Mouse (Mus musculus) stomach, embryonic 14.5 days (tissue): Measurements from ENCODE around the gene Sec61a2. TPM values are rescaled to one million over a fixed set of nuclear protein-coding genes. Genes with fewer than 3 reads are reported as not detected.

Experiments used
- ATAC-seq: fragments of 200-750 bp; cut with Nextera tagmentation; 2 replicates; pipeline ENCODE4 v1.8.0; 2017; ENCODE audit warnings: low read depth, moderate TSS enrichment; ENCODE audit not compliant: insufficient number of reproducible peaks, insufficient read depth, low FRiP score
- H3K27ac ChIP-seq: fragments of 300-500 bp; sonication (generic); 2 replicates; pipeline ENCODE4 v1.5.1; 2014; ENCODE audit warnings: mild to moderate bottlenecking, low read length, moderate library complexity, mixed read lengths
- H3K27me3 ChIP-seq: fragments of 300-500 bp; sonication (generic); 2 replicates; pipeline ENCODE4 v1.6.1; 2014; ENCODE audit warnings: low read length, control low read depth, mixed read lengths; ENCODE audit not compliant: control insufficient read depth, insufficient read depth
- H3K36me3 ChIP-seq: fragments of 300-500 bp; sonication (generic); 2 replicates; pipeline ENCODE4 v1.6.1; 2014; ENCODE audit warnings: mild to moderate bottlenecking, control low read depth, low read length, moderate library complexity, mixed read lengths; ENCODE audit not compliant: control insufficient read depth, insufficient read depth
- H3K4me1 ChIP-seq: fragments of 300-500 bp; sonication (generic); 2 replicates; pipeline ENCODE4 v1.6.1; 2014; ENCODE audit warnings: low read length, control low read depth, mixed read lengths; ENCODE audit not compliant: control insufficient read depth, insufficient read depth
- H3K4me2 ChIP-seq: fragments of 300-500 bp; sonication (generic); replicated peaks from 2 replicates; pipeline ENCODE4 v1.6.1; 2014; ENCODE audit warnings: low read depth, low read length, control low read depth
- H3K4me3 ChIP-seq: fragments of 300-500 bp; sonication (generic); 2 replicates; pipeline ENCODE4 v1.5.1; 2014; ENCODE audit warnings: low read depth, low read length, control low read depth
- H3K9ac ChIP-seq: fragments of 300-500 bp; sonication (generic); replicated peaks from 2 replicates; pipeline ENCODE4 v1.6.1; 2014; ENCODE audit warnings: low read depth, mild to moderate bottlenecking, control low read depth, low read length, moderate library complexity, mixed read lengths
- H3K9me3 ChIP-seq: fragments of 300-500 bp; sonication (generic); 2 replicates; pipeline ENCODE4 v1.6.1; 2016; ENCODE audit warnings: low read depth, low read length, control low read depth; ENCODE audit not compliant: control insufficient read depth
- WGBS: fragments of 180-500 bp; shearing (Covaris S2); extraction: QIAGEN DNeasy Blood & Tissue Kit; methylation state at CpG from one replicate; pipeline ENCODE4 v1.1.7; 2014; 5-methylcytosine and 5-hydroxymethylcytosine counted together
- polyA plus RNA-seq: library from polyadenylated mRNA; unstranded; fragments of >200 nt; fragmentation: Nextera tagmentation; extraction: Ambion mirVana; gene quantifications from 2 replicates; pipeline ENCODE4 v1.2.1, GENCODE M21; 2014

Gene Sec61a2
- polyA plus RNA-seq, 1 experiment from 2014 or later, result 99.8 TPM

- Histone ChIP-seq H3K27ac (no peak overlapping the region), H3K4me1 (no peaks in the 10 kb centered on the region), H3K36me3 (no peaks in the 10 kb centered on the region), H3K4me3 (no peak overlapping the region), H3K9ac (no peak overlapping the region), H3K27me3 (no peaks in the 10 kb centered on the region), H3K4me2 (no peak overlapping the region), H3K9me3 (no peaks in the 10 kb centered on the region)
- 65% methylated on average over 6 of the region's 6 CpGs for WGBS
- ATAC-seq, result no peak
These were observed 40.8 kb upstream of the Sec61a2 start for GRCm38 (mm10) chr2:5936068-5936467.

- Histone ChIP-seq H3K27ac (no peak overlapping the region), H3K4me3 (no peak overlapping the region), H3K9ac (no peak overlapping the region), H3K27me3 (no peaks in the 10 kb centered on the region), H3K4me1 (no peaks in the 10 kb centered on the region), H3K36me3 (no peaks in the 10 kb centered on the region), H3K9me3 (no peaks in the 10 kb centered on the region), H3K4me2 (no peak overlapping the region)
- ATAC-seq, result no peak
- WGBS, result 92% methylated on average over 3 of the region's 3 CpGs
These were observed 39.7 kb upstream of the Sec61a2 start for GRCm38 (mm10) chr2:5934936-5935335.

GRCm38 (mm10) chr2:5931938-5932337, 36.7 kb upstream of the Sec61a2 start:
- no peak overlapping the region for H3K9ac ChIP-seq
- no peak for ATAC-seq
- no peaks in the 10 kb centered on the region for H3K27me3 ChIP-seq
- H3K4me2 ChIP-seq, result no peak overlapping the region
- H3K27ac ChIP-seq, result no peak overlapping the region
- H3K9me3 ChIP-seq, result no peaks in the 10 kb centered on the region
- no peaks in the 10 kb centered on the region; the same call in 1 of the 2 replicates for H3K36me3 ChIP-seq
- WGBS, result 93% methylated on average over 5 of the region's 5 CpGs
- H3K4me1 ChIP-seq, result no peaks in the 10 kb centered on the region
- no peak overlapping the region for H3K4me3 ChIP-seq

- ATAC-seq, result no peak
- Histone ChIP-seq H3K4me1 (no peaks in the 10 kb centered on the region), H3K27ac (no peak overlapping the region), H3K4me2 (no peak overlapping the region), H3K27me3 (no peaks in the 10 kb centered on the region), H3K9ac (no peak overlapping the region), H3K9me3 (no peaks in the 10 kb centered on the region), H3K4me3 (no peak overlapping the region), H3K36me3 (no peaks in the 10 kb centered on the region; the same call in 1 of the 2 replicates)
- WGBS, result 92% methylated on average over 18 of the region's 18 CpGs
These were observed 35.2 kb upstream of the Sec61a2 start for GRCm38 (mm10) chr2:5930291-5931054.

- WGBS, result 75% methylated on average over 5 of the region's 5 CpGs
- no peak for ATAC-seq
- no peak overlapping the region for H3K27ac ChIP-seq
These were observed 34.6 kb upstream of the Sec61a2 start for GRCm38 (mm10) chr2:5929793-5930192.

GRCm38 (mm10) chr2:5927481-5927880, 32.2 kb upstream of the Sec61a2 start:
- H3K27ac ChIP-seq, result no peak overlapping the region
- H3K4me2 ChIP-seq, result no peak overlapping the region
- no peaks in the 10 kb centered on the region; the same call in 1 of the 2 replicates for H3K36me3 ChIP-seq
- no peaks in the 10 kb centered on the region for H3K27me3 ChIP-seq
- no peak overlapping the region for H3K9ac ChIP-seq
- H3K4me3 ChIP-seq, result no peak overlapping the region
- 87% methylated on average over 5 of the region's 5 CpGs for WGBS
- H3K4me1 ChIP-seq, result no peaks in the 10 kb centered on the region
- ATAC-seq, result no peak
- no peaks in the 10 kb centered on the region for H3K9me3 ChIP-seq

More at GRCm38 (mm10) chr2:5929793-5930192, 34.6 kb upstream of the Sec61a2 start:
- Histone ChIP-seq H3K9ac (no peak overlapping the region), H3K27me3 (no peaks in the 10 kb centered on the region), H3K4me1 (no peaks in the 10 kb centered on the region), H3K4me2 (no peak overlapping the region), H3K9me3 (no peaks in the 10 kb centered on the region), H3K4me3 (no peak overlapping the region), H3K36me3 (no peaks in the 10 kb centered on the region; the same call in 1 of the 2 replicates)

GRCm38 (mm10) chr2:5923786-5924185, 28.6 kb upstream of the Sec61a2 start:
- no peak for ATAC-seq
- Histone ChIP-seq H3K4me2 (no peak overlapping the region), H3K27me3 (no peaks in the 10 kb centered on the region), H3K9me3 (no peaks in the 10 kb centered on the region), H3K4me1 (no peaks in the 10 kb centered on the region), H3K9ac (no peak overlapping the region), H3K27ac (no peak overlapping the region), H3K36me3 (0 out of 2 replicates have a peak, but pooled peaks cover 4% of the 10 kb centered on the region), H3K4me3 (no peak overlapping the region)
- 82% methylated on average over 9 of the region's 9 CpGs for WGBS

GRCm38 (mm10) chr2:5922823-5923222, 27.6 kb upstream of the Sec61a2 start:
- H3K27ac ChIP-seq, result no peak overlapping the region
- 0 out of 2 replicates have a peak, but pooled peaks cover 4% of the 10 kb centered on the region for H3K36me3 ChIP-seq
- H3K9ac ChIP-seq, result no peak overlapping the region
- H3K4me3 ChIP-seq, result no peak overlapping the region
- H3K4me2 ChIP-seq, result no peak overlapping the region
- no peak for ATAC-seq
- H3K9me3 ChIP-seq, result no peaks in the 10 kb centered on the region
- no peaks in the 10 kb centered on the region for H3K4me1 ChIP-seq
- whole genome bisulfite sequencing, result 87% methylated on average over 6 of the region's 6 CpGs
- no peaks in the 10 kb centered on the region for H3K27me3 ChIP-seq
